Mouse (Mus musculus): Measurements from ENCODE around the gene Msmp.

The Msmp gene

GRCm38 (mm10) chr4:43560243-43560611 is 24.1 kb downstream of the Msmp start:
- ChIA-PET POLR2A (interaction anchor here in 3 of 4 experiments (0.6 to 14.2 kb wide), 16 partner anchors 8 to 731 kb away, joined by 3 to 293 read pairs (median 4); partner anchors contain the start of genes Gba2 (in 2 of the 3), Rgp1 (in 2 of the 3), Ccdc107 (in 1 of the 3) and Msmp (in 1 of the 3)), CTCF (interaction anchor here in 1 of 4 experiments (1.0 kb wide), 1 partner anchor 19 kb away, joined by 5 read pairs; the partner anchor contains the start of genes Gba2 and Rgp1)

GRCm38 (mm10) chr4:43559519-43560242 is 24.6 kb downstream of the Msmp start:
- POLR2A ChIA-PET = interaction anchor here (0.6 to 14.2 kb wide), 23 partner anchors 7 to 559 kb away, joined by 3 to 293 read pairs (median 4); partner anchors contain the start of genes Gba2 (in 3 of the 4), Rgp1 (in 3 of the 4), Ccdc107 (in 1 of the 4) and Msmp (in 1 of the 4)
- CTCF ChIA-PET = interaction anchor here in 3 of 4 experiments (0.9 to 2.4 kb wide), 6 partner anchors 19 to 35 kb away, joined by 3 to 10 read pairs (median 4); partner anchors contain the start of genes Gba2 (in 1 of the 3) and Rgp1 (in 1 of the 3)

- ChIA-PET CTCF (interaction anchor here (0.6 to 2.4 kb wide), 8 partner anchors 28 to 72 kb away, joined by 3 to 10 read pairs (median 4); partner anchors contain the start of gene Arhgef39 (in 1 of the 4)), POLR2A (interaction anchor here (0.6 to 14.2 kb wide), 28 partner anchors 10 to 558 kb away, joined by 3 to 293 read pairs (median 4); partner anchors contain the start of genes Gba2 (in 3 of the 4), Rgp1 (in 3 of the 4), Arhgef39 (in 1 of the 4) and Msmp (in 1 of the 4))
These were observed 25.5 kb downstream of the Msmp start for GRCm38 (mm10) chr4:43558631-43559356.

GRCm38 (mm10) chr4:43558028-43558630 is 26.2 kb downstream of the Msmp start:
- POLR2A ChIA-PET = interaction anchor here (0.6 to 14.2 kb wide), 19 partner anchors 9 to 557 kb away, joined by 3 to 293 read pairs (median 4); partner anchors contain the start of genes Gba2 (in 3 of the 4), Rgp1 (in 3 of the 4), Arhgef39 (in 1 of the 4) and Msmp (in 1 of the 4)
- CTCF ChIA-PET = interaction anchor here in 2 of 4 experiments (0.8 to 2.4 kb wide), 6 partner anchors 27 to 79 kb away, joined by 3 to 10 read pairs (median 4); partner anchors contain the start of gene Arhgef39 (in 1 of the 2)

GRCm38 (mm10) chr4:43555926-43556325 is 28.4 kb downstream of the Msmp start:
- ChIA-PET POLR2A (interaction anchor here in 2 of 4 experiments (1.0 to 14.2 kb wide), 6 partner anchors 9 to 44 kb away, joined by 3 to 293 read pairs (median 6); partner anchors contain the start of genes Gba2 (in 1 of the 2), Msmp (in 1 of the 2) and Rgp1 (in 1 of the 2)), CTCF (interaction anchor here in 3 of 4 experiments (0.8 to 1.4 kb wide), 3 partner anchors 26 to 74 kb away, joined by 3 to 4 read pairs (median 3); no protein-coding TSS in a partner anchor)

DNA sequence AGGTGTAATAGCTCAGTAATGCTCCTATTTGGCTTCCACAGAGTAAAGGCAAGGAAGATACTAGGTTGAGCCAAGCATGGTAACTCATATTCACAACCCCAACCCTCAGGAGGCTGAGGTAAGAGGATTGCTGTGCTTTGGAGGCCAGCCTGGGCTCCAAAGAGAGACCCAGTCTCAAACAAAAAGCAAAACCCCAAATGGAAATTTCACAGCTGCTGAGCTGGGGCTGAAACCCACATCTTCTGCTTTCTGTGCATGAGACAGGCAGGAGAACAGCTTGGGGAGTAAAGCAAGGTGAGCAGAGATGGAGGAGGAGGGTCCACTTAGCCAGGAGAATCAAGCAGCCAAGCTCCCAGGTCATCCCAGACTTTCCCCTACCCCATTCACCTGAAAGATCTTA is 30.4 kb downstream of the Msmp start:
- ChIA-PET POLR2A (interaction anchor here in 3 of 4 experiments (1.1 to 14.2 kb wide), 6 partner anchors 8 to 53 kb away, joined by 3 to 293 read pairs (median 4); partner anchors contain the start of genes Tln1 (in 2 of the 3), Creb3 (in 1 of the 3), Gba2 (in 1 of the 3) and Msmp (in 1 of the 3)), CTCF (interaction anchor here in 3 of 4 experiments (1.1 to 1.2 kb wide), 3 partner anchors 9 to 26 kb away, joined by 3 read pairs; partner anchors contain the start of genes Creb3 (in 1 of the 3) and Tln1 (in 1 of the 3))

GRCm38 (mm10) chr4:43552437-43552836 is 31.9 kb downstream of the Msmp start:
- POLR2A ChIA-PET = interaction anchor here in 2 of 4 experiments (0.5 to 3.4 kb wide), 5 partner anchors 8 to 24 kb away, joined by 3 to 12 read pairs (median 3); partner anchors contain the start of genes Tln1 (in 2 of the 2) and Creb3 (in 1 of the 2)
- CTCF ChIA-PET = interaction anchor here in 2 of 4 experiments (0.8 to 1.6 kb wide), 5 partner anchors 10 to 120 kb away, joined by 3 to 6 read pairs (median 3); partner anchors contain the start of genes Creb3 (in 1 of the 2) and Tln1 (in 1 of the 2)

GRCm38 (mm10) chr4:43551854-43552253 is 32.4 kb downstream of the Msmp start:
- ChIA-PET CTCF (interaction anchor here in 2 of 4 experiments (1.4 to 1.6 kb wide), 3 partner anchors 11 to 120 kb away, joined by 3 to 6 read pairs (median 3); partner anchors contain the start of genes Creb3 (in 1 of the 2) and Tln1 (in 1 of the 2)), POLR2A (interaction anchor here in 3 of 4 experiments (0.9 to 3.4 kb wide), 5 partner anchors 9 to 11 kb away, joined by 3 to 12 read pairs (median 5); partner anchors contain the start of genes Creb3 (in 3 of the 3) and Tln1 (in 3 of the 3))

DNA sequence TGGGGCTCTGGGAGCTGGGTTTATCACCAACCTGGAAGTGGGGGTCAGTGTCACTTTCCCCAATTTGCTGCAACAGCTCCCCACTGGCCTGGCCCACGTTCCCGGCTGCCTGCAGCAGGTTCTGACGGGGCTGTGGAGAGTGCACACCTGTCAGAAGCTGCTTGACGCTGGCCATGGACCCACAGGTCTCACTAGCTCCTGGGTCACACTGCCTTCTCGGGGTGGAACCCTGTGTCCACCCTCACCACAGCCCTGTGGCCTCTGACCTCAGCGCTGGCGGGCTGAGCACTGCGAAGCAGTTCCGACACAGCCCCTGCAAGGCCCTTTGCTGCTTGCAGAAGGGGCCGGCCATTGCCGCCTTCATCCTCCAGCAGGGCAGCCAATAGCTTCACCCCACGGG is 35.2 kb downstream of the Msmp start:
- CTCF ChIA-PET = interaction anchor here in 3 of 4 experiments (1.0 to 2.0 kb wide), 4 partner anchors 14 to 21 kb away, joined by 3 to 6 read pairs (median 3); partner anchors contain the start of gene Tln1 (in 1 of the 3)
- POLR2A ChIA-PET = interaction anchor here in 2 of 4 experiments (0.8 to 4.3 kb wide), 5 partner anchors 10 to 30 kb away, joined by 3 to 21 read pairs (median 4); partner anchors contain the start of genes Creb3 (in 2 of the 2), Tln1 (in 2 of the 2), Gba2 (in 1 of the 2) and Rgp1 (in 1 of the 2)

DNA sequence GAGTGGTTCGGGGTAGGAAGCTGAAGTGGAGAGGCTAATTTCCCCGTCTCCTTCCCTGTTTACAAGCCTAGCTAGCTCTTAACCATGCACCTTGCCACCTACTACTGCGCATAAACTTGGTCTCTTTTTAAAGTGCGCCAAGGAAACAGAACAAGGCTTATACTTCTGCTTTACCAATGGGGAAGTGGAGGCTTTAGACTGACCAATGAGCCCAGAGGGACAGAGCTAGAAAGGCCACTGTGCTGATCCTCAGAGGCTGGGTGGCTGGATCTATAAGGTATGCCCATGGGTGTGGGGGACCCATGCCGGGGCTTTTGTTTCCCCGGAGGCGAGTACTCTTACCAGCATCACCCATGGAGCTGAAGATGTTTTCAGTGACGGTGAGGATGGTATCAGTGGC is 37.1 kb downstream of the Msmp start:
- POLR2A ChIA-PET = interaction anchor here in 3 of 4 experiments (1.1 to 4.3 kb wide), 9 partner anchors 9 to 40 kb away, joined by 3 to 21 read pairs (median 5); partner anchors contain the start of genes Tln1 (in 3 of the 3) and Creb3 (in 2 of the 3)
- CTCF ChIA-PET = interaction anchor here (0.9 to 2.0 kb wide), 6 partner anchors 15 to 83 kb away, joined by 4 to 6 read pairs (median 4); partner anchors contain the start of genes Creb3 (in 1 of the 4) and Tln1 (in 1 of the 4)

GRCm38 (mm10) chr4:43546375-43547047 is 37.8 kb downstream of the Msmp start:
- POLR2A ChIA-PET = interaction anchor here in 3 of 4 experiments (1.1 to 4.3 kb wide), 9 partner anchors 8 to 40 kb away, joined by 3 to 21 read pairs (median 5); partner anchors contain the start of genes Tln1 (in 3 of the 3) and Creb3 (in 2 of the 3)
- CTCF ChIA-PET = interaction anchor here in 2 of 4 experiments (1.1 to 2.0 kb wide), 2 partner anchors 16 to 19 kb away, joined by 5 read pairs; partner anchors contain the start of genes Creb3 (in 1 of the 2) and Tln1 (in 1 of the 2)

GRCm38 (mm10) chr4:43542044-43542443 is 42.2 kb downstream of the Msmp start:
- CTCF ChIA-PET = interaction anchor here in 3 of 4 experiments (0.5 to 1.2 kb wide), 3 partner anchors 12 to 487 kb away, joined by 3 to 4 read pairs (median 3); no protein-coding TSS in a partner anchor
- POLR2A ChIA-PET = interaction anchor here in 2 of 4 experiments (0.7 to 1.9 kb wide), 8 partner anchors 8 to 44 kb away, joined by 3 to 6 read pairs (median 4); partner anchors contain the start of genes Gba2 (in 1 of the 2) and Rgp1 (in 1 of the 2)

DNA sequence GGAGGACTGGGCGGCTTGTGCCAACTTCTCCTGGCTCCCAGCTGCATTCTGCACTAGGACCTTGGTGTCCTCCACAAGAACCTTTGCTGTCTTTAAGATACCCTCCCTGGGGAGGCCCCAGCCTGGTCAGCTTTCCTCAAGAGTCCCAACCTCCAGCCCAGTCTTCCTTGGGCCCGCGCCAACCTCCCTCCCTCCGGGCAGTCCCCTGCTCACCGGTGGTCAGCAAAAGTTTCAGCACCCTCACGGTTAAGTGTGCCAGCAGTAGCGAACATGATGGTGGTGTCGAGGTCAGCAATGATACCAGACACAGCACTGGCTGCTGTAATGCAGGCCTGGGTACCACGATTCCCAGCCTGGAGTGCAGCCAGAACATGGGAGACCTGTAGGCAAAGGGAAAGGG is 48.3 kb downstream of the Msmp start:
- ChIA-PET CTCF (interaction anchor here in 2 of 4 experiments (0.6 to 1.8 kb wide), 4 partner anchors 8 to 174 kb away, joined by 3 to 13 read pairs (median 4); partner anchors contain the start of genes Creb3 (in 1 of the 2), Olfr71 (in 1 of the 2) and Tln1 (in 1 of the 2)), POLR2A (interaction anchor here in 2 of 4 experiments (1.1 to 1.7 kb wide), 3 partner anchors 11 to 22 kb away, joined by 3 to 4 read pairs (median 3); no protein-coding TSS in a partner anchor)

- POLR2A ChIA-PET = interaction anchor here in 2 of 4 experiments (1.0 to 1.7 kb wide), 4 partner anchors 11 to 27 kb away, joined by 3 to 4 read pairs (median 3); partner anchors contain the start of gene Tln1 (in 1 of the 2)
- CTCF ChIA-PET = interaction anchor here in 2 of 4 experiments (0.6 to 1.8 kb wide), 5 partner anchors 8 to 174 kb away, joined by 3 to 13 read pairs (median 4); partner anchors contain the start of genes Creb3 (in 1 of the 2), Olfr71 (in 1 of the 2) and Tln1 (in 1 of the 2)
These were observed 48.7 kb downstream of the Msmp start for GRCm38 (mm10) chr4:43535628-43536027.

DNA sequence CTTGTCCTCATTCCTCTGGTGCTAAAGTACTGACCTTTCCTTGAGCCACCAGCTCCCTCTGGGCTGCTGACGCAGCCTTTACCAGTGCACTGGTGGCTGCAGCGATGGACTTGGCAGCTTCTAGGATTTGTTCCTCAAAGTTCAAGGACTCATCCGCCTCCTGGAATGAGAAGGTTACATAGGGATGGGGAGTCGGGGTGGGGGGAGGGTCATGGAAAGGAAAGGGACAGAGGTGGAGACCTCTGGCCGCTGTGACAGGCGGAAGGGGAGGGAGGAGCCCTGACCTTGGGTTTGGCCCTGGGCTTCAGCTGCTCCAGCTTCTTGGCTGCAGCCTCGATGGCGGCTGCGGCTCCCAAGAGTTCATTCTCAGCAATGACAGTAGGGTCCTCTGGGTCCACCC is 51.0 kb downstream of the Msmp start:
- ChIA-PET POLR2A (interaction anchor here in 3 of 4 experiments (0.6 to 2.3 kb wide), 16 partner anchors 8 to 122 kb away, joined by 3 to 11 read pairs (median 3); partner anchors contain the start of genes Tln1 (in 3 of the 3), Arhgef39 (in 2 of the 3), Creb3 (in 2 of the 3) and Gba2 (in 1 of the 3)), CTCF (interaction anchor here in 2 of 4 experiments (0.6 to 2.0 kb wide), 7 partner anchors 14 to 640 kb away, joined by 3 to 6 read pairs (median 4); partner anchors contain the start of genes Arhgef39 (in 1 of the 2), Creb3 (in 1 of the 2) and Tln1 (in 1 of the 2))

Measured in embryonic stem cell, embryonic (primary cell).